In genomic region chr1:133940481-133941092, GRCm38 (mm10) we compare ENCODE assay signal across 21 mouse cellular contexts. TPM values are rescaled to one million over a fixed set of nuclear protein-coding genes. Genes with fewer than 3 reads are reported as not detected.
A peak's percentile ranks its signal among the peaks of the same experiment; 100 is the strongest.
DNase-seq lines count a peak whose midpoint lies in the region; ATAC-seq and TF ChIP-seq lines count a peak whose summit lies in the region.
"Had no signal": no experiment of that assay in that cellular context is flagged by ENCODE, and none has a peak within 500 bp of the region (broad histone marks: within the 10 kb centered on the region; RNA-seq: fewer than 3 reads in every experiment).

No protein-coding gene starts in this region.

- no peaks in the 10 kb centered on the region for H3K36me3 ChIP-seq in embryonic facial prominence, embryonic 14.5 days (ENCODE audit: control insufficient read depth, insufficient read depth, low read length)
- no peaks in the 10 kb centered on the region for H3K36me3 ChIP-seq in embryonic facial prominence, embryonic 10.5 days (replicated peaks)
- H3K36me3 ChIP-seq in lung, embryonic 14.5 days (ENCODE audit: insufficient read depth): no peaks in the 10 kb centered on the region
- H3K36me3 ChIP-seq in myocyte (ENCODE audit: control insufficient read depth, insufficient read depth): no peaks in the 10 kb centered on the region
- H3K36me3 ChIP-seq: embryonic facial prominence, embryonic 15.5 days; forebrain, embryonic 15.5 days; G1E; heart, embryonic 13.5 days; hindbrain, embryonic 15.5 days had no signal

- H3K4me3 ChIP-seq in embryonic facial prominence, embryonic 14.5 days (ENCODE audit: low read depth, low read length): no peak overlapping the region
- H3K4me3 ChIP-seq in embryonic facial prominence, embryonic 10.5 days: no peak overlapping the region
- no peak overlapping the region for H3K4me3 ChIP-seq in lung, embryonic 14.5 days (ENCODE audit: low read depth, low read length)
- H3K4me3 ChIP-seq in lung, adult 2 months (replicated peaks; ENCODE audit: extremely low read depth, low read depth, low read length): no peak overlapping the region
- H3K4me3 ChIP-seq in myocyte: no peak overlapping the region
- H3K4me3 ChIP-seq: embryonic facial prominence, embryonic 15.5 days; forebrain, embryonic 15.5 days; heart, embryonic 13.5 days; hindbrain, embryonic 15.5 days had no signal

- no peak overlapping the region for H3ac ChIP-seq in myocyte (ENCODE audit: control insufficient read depth, insufficient read length)

- no peaks in the 10 kb centered on the region for H3K79me2 ChIP-seq in myocyte (ENCODE audit: control insufficient read depth, insufficient read depth)

- H3K27me3 ChIP-seq in embryonic facial prominence, embryonic 14.5 days (replicated peaks; ENCODE audit: control insufficient read depth, insufficient read depth, low read length): no peaks in the 10 kb centered on the region
- H3K27me3 ChIP-seq in embryonic facial prominence, embryonic 10.5 days (replicated peaks; ENCODE audit: low read depth, poor library complexity, severe bottlenecking): no peaks in the 10 kb centered on the region
- no peaks in the 10 kb centered on the region for H3K27me3 ChIP-seq in lung, embryonic 14.5 days (ENCODE audit: insufficient read depth, low read length)
- H3K27me3 ChIP-seq in myocyte (ENCODE audit: control insufficient read depth, insufficient read depth, insufficient read length): no peaks in the 10 kb centered on the region
- H3K27me3 ChIP-seq: embryonic facial prominence, embryonic 15.5 days; forebrain, embryonic 15.5 days; heart, embryonic 13.5 days; hindbrain, embryonic 15.5 days had no signal

- no peak for TF ChIP-seq CTCF in lung, embryonic 14.5 days (IDR thresholded peaks at IDR 0.05; ENCODE audit: low read depth)
- no peak for TF ChIP-seq CTCF in lung, adult 2 months (IDR thresholded peaks at IDR 0.05; ENCODE audit: insufficient read depth, low read length)

- no peak for ATAC-seq in embryonic facial prominence, embryonic 14.5 days (ENCODE audit: low read depth)
- ATAC-seq in lung, embryonic 14.5 days (ENCODE audit: insufficient read depth): no peak
- ATAC-seq: CD4-positive, CD25-positive, alpha-beta regulatory T cell, adult 4 months; forebrain, embryonic 15.5 days had no signal

- WGBS in embryonic facial prominence, embryonic 14.5 days: 78% methylated on average over 3 of the region's 3 CpGs
- WGBS in embryonic facial prominence, embryonic 10.5 days: 82% methylated on average over 3 of the region's 3 CpGs
- 73% methylated on average over 3 of the region's 3 CpGs for WGBS in lung, embryonic 14.5 days
- WGBS in lung, adult 2 months: 89% methylated on average over 3 of the region's 3 CpGs

- peak overlapping the region; percentile 33; the same call in 1 of the 2 replicates for H3K27ac ChIP-seq in embryonic facial prominence, embryonic 14.5 days (replicated peaks; ENCODE audit: low read depth, low read length)
- no peak overlapping the region for H3K27ac ChIP-seq in embryonic facial prominence, embryonic 10.5 days (replicated peaks)
- peak overlapping the region; percentile 36; the same call in 1 of the 2 replicates for H3K27ac ChIP-seq in lung, embryonic 14.5 days (ENCODE audit: low read depth)
- H3K27ac ChIP-seq: forebrain, embryonic 15.5 days; heart, embryonic 13.5 days; hindbrain, embryonic 15.5 days had no signal

- peaks cover 14% of the 10 kb centered on the region for H3K4me1 ChIP-seq in embryonic facial prominence, embryonic 14.5 days (ENCODE audit: control insufficient read depth, insufficient read depth, low read length)
- peaks cover 10% of the 10 kb centered on the region for H3K4me1 ChIP-seq in embryonic facial prominence, embryonic 10.5 days
- peaks cover 11% of the 10 kb centered on the region for H3K4me1 ChIP-seq in lung, embryonic 14.5 days (ENCODE audit: insufficient read depth)
- H3K4me1 ChIP-seq in lung, adult 2 months (ENCODE audit: control insufficient read depth, insufficient read depth, low read length): peaks cover 9% of the 10 kb centered on the region
- H3K4me1 ChIP-seq: forebrain, embryonic 15.5 days; hindbrain, embryonic 15.5 days had no signal

- H3K4me2 ChIP-seq in embryonic facial prominence, embryonic 14.5 days (ENCODE audit: low read depth, low read length): no peak overlapping the region
- H3K4me2 ChIP-seq in lung, embryonic 14.5 days: no peak overlapping the region
- H3K4me2 ChIP-seq in myocyte (ENCODE audit: low read depth): peak overlapping the region; percentile 73
- H3K4me2 ChIP-seq: embryonic facial prominence, embryonic 15.5 days; forebrain, embryonic 15.5 days; heart, embryonic 13.5 days; hindbrain, embryonic 15.5 days had no signal

- H3K9me3 ChIP-seq in embryonic facial prominence, embryonic 14.5 days (ENCODE audit: control insufficient read depth, low read length): peaks cover 13% of the 10 kb centered on the region; the same call in 1 of the 2 replicates
- peaks cover 13% of the 10 kb centered on the region; the same call in 1 of the 2 replicates for H3K9me3 ChIP-seq in embryonic facial prominence, embryonic 10.5 days
- no peaks in the 10 kb centered on the region for H3K9me3 ChIP-seq in lung, embryonic 14.5 days (ENCODE audit: low read depth, low read length)
- H3K9me3 ChIP-seq: embryonic facial prominence, embryonic 15.5 days; forebrain, embryonic 15.5 days; hindbrain, embryonic 15.5 days had no signal

- no peak for DNase-seq in embryonic facial prominence, embryonic 14.5 days (ENCODE audit: low spot score)
- DNase-seq in embryonic facial prominence, embryonic 10.5 days (ENCODE audit: low spot score): no peak
- peak; percentile 44 for DNase-seq in lung, embryonic 14.5 days
- no peak for DNase-seq in lung, postnatal 36 days
- DNase-seq in lung, postnatal 10 days: peak; percentile 54
- DNase-seq in lung, adult 2 months: no peak
- DNase-seq in layer of hippocampus, postnatal 14 days (ENCODE audit: low spot score in 2 of 2): no peak
- DNase-seq: adrenal gland, postnatal 14 days; B cell, adult 2 months; cerebellum, adult 18-20 months; cerebellum, adult 9-11 months; cerebellum, postnatal 36 days; gastrocnemius, postnatal 14 days; heart, postnatal 36 days had no signal

- no peak overlapping the region for H3K9ac ChIP-seq in embryonic facial prominence, embryonic 14.5 days (ENCODE audit: low read depth, low read length)
- H3K9ac ChIP-seq in lung, embryonic 14.5 days: no peak overlapping the region
- H3K9ac ChIP-seq: embryonic facial prominence, embryonic 15.5 days; forebrain, embryonic 15.5 days; heart, embryonic 13.5 days; hindbrain, embryonic 15.5 days had no signal

- TF ChIP-seq POLR2A in lung, adult 2 months (IDR thresholded peaks at IDR 0.05; ENCODE audit: borderline replicate concordance, extremely low read depth, low read depth, low read length): no peak
- TF ChIP-seq POLR2A in myocyte (IDR thresholded peaks at IDR 0.05; ENCODE audit: insufficient read length, low read depth): no peak

TF ChIP-seq in myocyte, 11 proteins besides CTCF, POLR2A, EP300 and RAD21:
- TF ChIP-seq MYOG (IDR thresholded peaks at IDR 0.05; ENCODE audit: control insufficient read depth in 1 of 3, insufficient read depth in 1 of 3, insufficient read length in 2 of 3, low read depth in 2 of 3): no peak
- TF ChIP-seq TCF12 (IDR thresholded peaks at IDR 0.05; ENCODE audit: insufficient read depth, poor library complexity, severe bottlenecking): no peak
- no peak for TF ChIP-seq CEBPB (IDR thresholded peaks at IDR 0.05; ENCODE audit: insufficient read depth, poor library complexity, severe bottlenecking)
- TF ChIP-seq REST (IDR thresholded peaks at IDR 0.05; ENCODE audit: insufficient read depth, insufficient read length): no peak
- no peak for TF ChIP-seq MAX (IDR thresholded peaks at IDR 0.05; ENCODE audit: low read depth)
- no peak for TF ChIP-seq POLR2AphosphoS2 (IDR thresholded peaks at IDR 0.05; ENCODE audit: insufficient read length, low read depth)
- no peak for TF ChIP-seq TCF3 (IDR thresholded peaks at IDR 0.05; ENCODE audit: insufficient read length, low read depth)
- TF ChIP-seq SRF (IDR thresholded peaks at IDR 0.05; ENCODE audit: control insufficient read depth, insufficient read length, low read depth): no peak
- no peak for TF ChIP-seq E2F4 (IDR thresholded peaks at IDR 0.05; ENCODE audit: insufficient read depth)
- no peak for TF ChIP-seq USF1 (IDR thresholded peaks at IDR 0.05; ENCODE audit: low read depth)
- no peak for TF ChIP-seq MYOD1 (IDR thresholded peaks at IDR 0.05; ENCODE audit: control insufficient read depth in 1 of 3, insufficient read length in 2 of 3, low read depth in 2 of 3)

RNA-seq across cellular contexts. Expression of gene Prelp, which starts 19.4 kb away (rescaled TPM):
- 13.2 and 13.9 TPM in 2 replicates for polyA plus RNA-seq in embryonic facial prominence, embryonic 14.5 days (2014; fragmentation: Nextera tagmentation; extraction: Ambion mirVana)
- polyA plus RNA-seq in embryonic facial prominence, embryonic 10.5 days (2016; fragmentation: Nextera tagmentation; extraction: Ambion mirVana): 0.74 and 0.91 TPM in 2 replicates
- polyA plus RNA-seq in lung, embryonic 14.5 days (2014; fragmentation: Nextera tagmentation; extraction: Ambion mirVana): 17.2 and 17.6 TPM in 2 replicates
- polyA plus RNA-seq in lung, adult 2 months (2012; rRNA removed): 179 and 202 TPM in 2 replicates
- polyA plus RNA-seq in myocyte (2012; fragmentation: generic; extraction: Trizol): 2.3 TPM
- 10 to 100 TPM in 1 of 2 experiments, 1 to 10 TPM in 1; 4.6 to 10.2 TPM for total RNA-seq in layer of hippocampus, postnatal 14 days (2021)
- polyA plus RNA-seq: CD4-positive, CD25-positive, alpha-beta regulatory T cell, adult 4 months had no signal

RNA-seq across cellular contexts. Expression of gene Optc, which starts 32.8 kb away (rescaled TPM):
- 0.82 and 1.3 TPM in 2 replicates for polyA plus RNA-seq in embryonic facial prominence, embryonic 14.5 days (2014; fragmentation: Nextera tagmentation; extraction: Ambion mirVana)
- 0.38 and 0.79 TPM in 2 replicates for polyA plus RNA-seq in embryonic facial prominence, embryonic 10.5 days (2016; fragmentation: Nextera tagmentation; extraction: Ambion mirVana)
- polyA plus RNA-seq in lung, embryonic 14.5 days (2014; fragmentation: Nextera tagmentation; extraction: Ambion mirVana): 0.62 and 1.0 TPM in 2 replicates
- polyA plus RNA-seq in lung, adult 2 months (2012; rRNA removed): 1.6 and 3.1 TPM in 2 replicates
- 0.49 TPM for polyA plus RNA-seq in myocyte (2012; fragmentation: generic; extraction: Trizol)
- 1 to 10 TPM in 1 of 2 experiments, under 1 TPM in 1; 0.60 to 1.3 TPM for total RNA-seq in layer of hippocampus, postnatal 14 days (2021)
- total RNA-seq: G1E had no signal
- polyA plus RNA-seq: CD4-positive, CD25-positive, alpha-beta regulatory T cell, adult 4 months; G1E had no signal

Comparison
In these comparisons a context has a peak if more than half of its experiments do, and no peak if none do; other contexts are left out.
1. DNase-seq: peak in lung, embryonic 14.5 days (single experiment) and lung, postnatal 10 days (single experiment); none in embryonic facial prominence, embryonic 14.5 days (single experiment), embryonic facial prominence, embryonic 10.5 days (single experiment), lung, postnatal 36 days (single experiment), lung, adult 2 months (single experiment) and layer of hippocampus, postnatal 14 days (0 of 2).